Mouse (Mus musculus) kidney, embryonic 15.5 days (tissue): ENCODE measurements around the gene Iqgap3. TPM values are rescaled to one million over a fixed set of nuclear protein-coding genes. Genes with fewer than 3 reads are reported as not detected.

Experiments
- ATAC-seq: fragments of 200-750 bp; cut with Nextera tagmentation; replicated peaks from 2 replicates; pipeline ENCODE4 v1.8.0; 2017; ENCODE audit warnings: moderate TSS enrichment; ENCODE audit not compliant: low FRiP score
- H3K27ac ChIP-seq: fragments of 300-500 bp; sonication (generic); 2 replicates; pipeline ENCODE4 v1.5.1; 2015; ENCODE audit warnings: mild to moderate bottlenecking, inconsistent platforms
- H3K27me3 ChIP-seq: fragments of 300-500 bp; sonication (generic); 2 replicates; pipeline ENCODE4 v1.6.1; 2015; ENCODE audit warnings: inconsistent platforms
- H3K36me3 ChIP-seq: fragments of 300-500 bp; sonication (generic); 2 replicates; pipeline ENCODE4 v1.6.1; 2015; ENCODE audit warnings: inconsistent platforms
- H3K4me1 ChIP-seq: fragments of 300-500 bp; sonication (generic); 2 replicates; pipeline ENCODE4 v1.6.1; 2015; ENCODE audit warnings: inconsistent platforms
- H3K4me2 ChIP-seq: fragments of 300-500 bp; sonication (generic); 2 replicates; pipeline ENCODE4 v1.6.1; 2015; ENCODE audit warnings: moderate library complexity, mild to moderate bottlenecking, inconsistent platforms
- H3K4me3 ChIP-seq: fragments of 300-500 bp; sonication (generic); replicated peaks from 2 replicates; pipeline ENCODE4 v1.5.1; 2015; ENCODE audit warnings: mild to moderate bottlenecking, inconsistent platforms
- H3K9ac ChIP-seq: fragments of 300-500 bp; sonication (generic); 2 replicates; pipeline ENCODE4 v1.6.1; 2015; ENCODE audit warnings: mild to moderate bottlenecking, inconsistent platforms
- H3K9me3 ChIP-seq: fragments of 300-500 bp; sonication (generic); replicated peaks from 2 replicates; pipeline ENCODE4 v1.6.1; 2016; ENCODE audit warnings: inconsistent platforms
- WGBS: fragments of 180-500 bp; shearing (Covaris S2); methylation state at CpG from one replicate; pipeline ENCODE4 v1.1.7; 2015; ENCODE audit warnings: mixed read lengths; 5-methylcytosine and 5-hydroxymethylcytosine counted together
- polyA plus RNA-seq: library from polyadenylated mRNA; unstranded; fragments of >200 nt; fragmentation: Nextera tagmentation; extraction: Ambion mirVana; gene quantifications from 2 replicates; pipeline ENCODE4 v1.2.1, GENCODE M21; 2015

The Iqgap3 gene
- polyA plus RNA-seq, 1 experiment from 2014 or later = 22.1 TPM

DNA sequence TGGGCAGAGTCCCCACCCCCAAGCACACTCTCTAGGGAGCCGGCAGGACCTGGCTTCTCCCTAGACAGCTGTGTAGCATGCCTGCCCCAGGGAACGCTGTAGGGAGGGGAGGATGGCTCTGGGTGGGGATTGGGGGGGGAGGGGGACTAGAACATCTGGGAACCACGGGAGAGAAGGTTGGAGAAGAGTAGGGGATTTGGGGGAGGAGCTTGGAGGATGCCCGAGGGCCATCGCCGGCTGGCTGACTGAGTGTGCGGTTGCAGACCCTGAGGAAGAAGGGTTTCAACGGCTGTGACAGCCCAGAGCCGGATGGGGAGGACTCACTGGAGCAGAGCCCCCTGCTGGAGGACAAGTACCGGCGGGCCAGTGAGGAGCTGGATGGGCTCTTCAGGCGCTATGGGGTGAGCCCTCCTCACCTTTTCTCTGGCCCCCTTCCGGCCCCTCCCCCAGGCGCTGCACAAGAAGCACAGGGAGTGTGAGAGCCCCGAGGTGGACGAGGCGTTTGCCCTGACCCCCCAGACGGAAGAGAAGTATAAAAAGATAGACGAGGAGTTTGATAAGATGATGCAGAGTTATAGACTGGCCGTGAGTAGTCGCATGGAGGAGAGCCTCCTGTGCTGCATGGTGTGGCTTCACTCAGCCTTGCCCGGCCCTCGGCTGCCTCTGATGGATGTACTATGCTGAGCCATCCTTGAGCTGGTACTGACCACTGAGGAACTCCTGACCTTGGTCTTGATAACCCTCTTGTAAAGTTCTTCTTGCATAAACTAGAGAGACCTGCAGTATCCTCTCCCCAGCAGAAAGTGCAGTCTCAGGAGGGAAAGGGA lies 76.2 kb downstream of the Iqgap3 start:
- Histone ChIP-seq H3K27me3 (no peaks in the 10 kb centered on the region), H3K9ac (no peak overlapping the region), H3K36me3 (peaks cover 74% of the 10 kb centered on the region), H3K4me1 (peaks cover 17% of the 10 kb centered on the region), H3K4me2 (0 out of 2 replicates have a peak overlapping the region, but pooled peaks have one; percentile 5), H3K27ac (no peak overlapping the region), H3K4me3 (no peak overlapping the region), H3K9me3 (no peaks in the 10 kb centered on the region)
- WGBS = 18% methylated on average over 23 of the region's 23 CpGs
- peak; percentile 74 for ATAC-seq

GRCm38 (mm10) chr3:88158991-88159390 lies 77.2 kb downstream of the Iqgap3 start:
- no peak for ATAC-seq
- 77% methylated on average over 6 of the region's 6 CpGs for WGBS
- Histone ChIP-seq H3K4me2 (no peak overlapping the region), H3K36me3 (peaks cover 83% of the 10 kb centered on the region), H3K27me3 (no peaks in the 10 kb centered on the region), H3K27ac (no peak overlapping the region), H3K4me1 (peaks cover 21% of the 10 kb centered on the region), H3K9ac (no peak overlapping the region), H3K9me3 (no peaks in the 10 kb centered on the region), H3K4me3 (no peak overlapping the region)

DNA sequence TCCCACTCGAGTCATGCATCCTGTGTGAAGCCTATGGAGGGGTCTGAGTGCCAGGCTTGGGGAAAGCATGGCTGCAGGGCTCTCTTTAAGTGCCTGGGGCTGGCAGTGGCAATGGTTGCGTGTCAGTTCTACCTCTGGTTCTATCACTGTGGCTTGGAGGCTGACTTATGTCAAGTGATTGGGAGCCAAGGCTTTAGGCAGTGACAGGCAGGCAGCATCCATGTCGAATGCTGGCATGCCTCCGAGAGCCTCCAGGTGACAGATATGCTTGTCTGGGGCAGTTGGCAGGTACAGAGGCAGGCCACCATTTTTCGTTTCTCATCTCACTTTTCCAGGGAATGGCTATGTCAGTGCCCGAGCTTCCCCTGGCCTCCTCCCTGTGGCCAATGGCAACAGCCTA lies 79.1 kb downstream of the Iqgap3 start:
- WGBS = 79% methylated on average over 6 of the region's 6 CpGs
- Histone ChIP-seq H3K27ac (no peak overlapping the region), H3K4me1 (peaks cover 32% of the 10 kb centered on the region), H3K9ac (no peak overlapping the region), H3K27me3 (no peaks in the 10 kb centered on the region), H3K9me3 (no peaks in the 10 kb centered on the region), H3K36me3 (peaks cover 91% of the 10 kb centered on the region), H3K4me3 (no peak overlapping the region), H3K4me2 (no peak overlapping the region)
- ATAC-seq = no peak

DNA sequence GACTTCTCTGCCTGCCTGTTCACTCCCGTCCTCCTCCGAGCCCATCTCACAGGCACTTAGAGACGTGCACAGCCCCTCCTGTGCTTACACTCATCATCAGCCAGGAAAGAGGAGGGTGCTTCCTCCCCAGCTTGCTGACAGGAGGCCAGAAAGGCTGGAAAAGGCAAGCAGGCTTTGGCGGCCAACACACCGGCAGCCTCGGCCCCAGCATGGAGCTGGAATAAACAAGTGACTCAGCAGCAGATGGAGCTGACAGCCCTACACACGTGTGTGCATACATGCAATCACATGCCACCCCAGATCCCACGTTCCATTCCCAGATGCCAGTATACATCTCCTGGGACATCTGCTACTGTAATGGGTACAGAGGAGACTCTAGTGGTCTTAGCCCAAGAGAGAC lies 80.5 kb downstream of the Iqgap3 start:
- peaks cover 30% of the 10 kb centered on the region for H3K4me1 ChIP-seq
- no peak overlapping the region for H3K4me3 ChIP-seq
- peaks cover 90% of the 10 kb centered on the region for H3K36me3 ChIP-seq
- H3K9ac ChIP-seq = no peak overlapping the region
- H3K9me3 ChIP-seq = no peaks in the 10 kb centered on the region
- WGBS = 87% methylated on average over 8 of the region's 8 CpGs
- no peak for ATAC-seq
- H3K27me3 ChIP-seq = no peaks in the 10 kb centered on the region
- H3K27ac ChIP-seq = no peak overlapping the region
- no peak overlapping the region for H3K4me2 ChIP-seq

DNA sequence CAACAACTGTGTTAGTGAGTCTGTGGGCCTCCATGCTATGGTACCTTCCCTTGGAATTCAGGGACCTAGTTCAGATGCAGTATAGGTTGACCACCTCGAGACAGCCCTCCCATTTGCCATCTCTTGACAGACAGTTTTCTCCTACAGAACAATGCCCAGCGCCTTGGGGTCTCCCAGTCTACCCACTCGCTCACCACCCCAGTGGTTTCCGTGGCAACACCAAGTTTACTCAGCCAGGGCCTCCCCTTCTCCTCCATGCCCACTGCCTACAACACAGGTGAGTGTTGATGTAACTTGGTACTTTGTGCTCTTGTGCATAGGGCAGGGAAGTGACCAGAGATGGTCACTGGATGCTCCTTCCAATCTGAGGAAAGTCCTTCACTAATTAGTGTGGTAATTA lies 81.0 kb downstream of the Iqgap3 start:
- H3K27me3 ChIP-seq = no peaks in the 10 kb centered on the region
- WGBS = 90% methylated on average over 4 of the region's 4 CpGs
- H3K4me2 ChIP-seq = no peak overlapping the region
- H3K4me3 ChIP-seq = no peak overlapping the region
- H3K9me3 ChIP-seq = no peaks in the 10 kb centered on the region
- H3K36me3 ChIP-seq = peaks cover 95% of the 10 kb centered on the region
- H3K9ac ChIP-seq = no peak overlapping the region
- ATAC-seq = no peak
- H3K27ac ChIP-seq = no peak overlapping the region
- peaks cover 25% of the 10 kb centered on the region for H3K4me1 ChIP-seq

GRCm38 (mm10) chr3:88163847-88164246 lies 82.1 kb downstream of the Iqgap3 start:
- peak; percentile 51; the same call in 1 of the 2 replicates for ATAC-seq
- no peak overlapping the region for H3K9ac ChIP-seq
- H3K27me3 ChIP-seq = no peaks in the 10 kb centered on the region
- no peaks in the 10 kb centered on the region for H3K9me3 ChIP-seq
- WGBS = 58% methylated on average over 3 of the region's 3 CpGs
- peaks cover 97% of the 10 kb centered on the region for H3K36me3 ChIP-seq
- no peak overlapping the region for H3K4me2 ChIP-seq
- peaks cover 21% of the 10 kb centered on the region for H3K4me1 ChIP-seq
- H3K4me3 ChIP-seq = no peak overlapping the region
- peak overlapping the region; percentile 71 for H3K27ac ChIP-seq

DNA sequence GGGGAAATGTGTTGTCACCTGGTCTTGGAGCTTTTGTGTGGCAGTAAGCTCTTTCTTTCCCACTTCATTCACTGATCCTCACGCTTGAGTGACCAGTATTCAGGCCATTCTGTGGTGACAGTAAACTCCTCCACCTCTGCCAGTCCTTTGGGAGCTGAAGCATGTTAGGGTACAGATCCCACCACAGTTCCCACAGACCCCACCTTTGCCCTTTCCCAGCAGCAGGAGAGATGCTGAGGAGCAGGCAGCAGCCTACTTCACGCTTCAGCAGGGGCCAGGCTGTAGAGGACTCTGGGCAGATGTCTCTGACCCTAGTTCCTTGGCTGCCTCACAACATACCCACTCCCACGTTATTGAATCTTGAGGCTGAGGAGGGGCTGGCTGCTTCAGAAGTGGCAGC lies 82.5 kb downstream of the Iqgap3 start:
- peak overlapping the region; percentile 71 for H3K27ac ChIP-seq
- H3K4me3 ChIP-seq = no peak overlapping the region
- no peaks in the 10 kb centered on the region for H3K9me3 ChIP-seq
- 61% methylated on average over 3 of the region's 3 CpGs for WGBS
- no peak overlapping the region for H3K4me2 ChIP-seq
- peaks cover 21% of the 10 kb centered on the region for H3K4me1 ChIP-seq
- no peaks in the 10 kb centered on the region for H3K27me3 ChIP-seq
- H3K9ac ChIP-seq = no peak overlapping the region
- ATAC-seq = peak; percentile 44
- H3K36me3 ChIP-seq = peaks cover 97% of the 10 kb centered on the region

DNA sequence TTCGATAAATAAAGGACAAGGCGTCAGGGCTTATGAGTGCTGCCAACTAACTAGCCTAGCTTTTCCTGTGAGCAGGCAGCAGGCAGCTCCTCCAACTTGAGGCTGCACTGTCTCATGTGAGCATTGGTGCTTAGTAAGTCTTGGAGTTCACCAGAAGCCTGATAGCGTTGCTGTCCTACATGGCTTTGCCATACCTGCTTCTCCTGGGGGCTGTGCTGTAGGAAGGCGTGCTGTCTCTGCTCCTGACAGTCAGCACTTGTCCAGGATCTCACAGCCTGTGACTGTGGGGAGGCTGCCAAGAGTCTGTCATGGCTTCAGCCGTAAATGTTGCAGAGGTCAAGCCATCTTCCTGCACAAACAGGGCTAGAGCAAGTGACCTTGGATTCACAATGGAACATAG lies 84.3 kb downstream of the Iqgap3 start:
- H3K4me1 ChIP-seq = peaks cover 21% of the 10 kb centered on the region
- no peak overlapping the region for H3K4me3 ChIP-seq
- no peaks in the 10 kb centered on the region for H3K9me3 ChIP-seq
- H3K27me3 ChIP-seq = no peaks in the 10 kb centered on the region
- no peak overlapping the region for H3K27ac ChIP-seq
- WGBS = 82% methylated on average over 5 of the region's 5 CpGs
- H3K9ac ChIP-seq = no peak overlapping the region
- H3K4me2 ChIP-seq = no peak overlapping the region
- peaks cover 97% of the 10 kb centered on the region for H3K36me3 ChIP-seq
- ATAC-seq = no peak

DNA sequence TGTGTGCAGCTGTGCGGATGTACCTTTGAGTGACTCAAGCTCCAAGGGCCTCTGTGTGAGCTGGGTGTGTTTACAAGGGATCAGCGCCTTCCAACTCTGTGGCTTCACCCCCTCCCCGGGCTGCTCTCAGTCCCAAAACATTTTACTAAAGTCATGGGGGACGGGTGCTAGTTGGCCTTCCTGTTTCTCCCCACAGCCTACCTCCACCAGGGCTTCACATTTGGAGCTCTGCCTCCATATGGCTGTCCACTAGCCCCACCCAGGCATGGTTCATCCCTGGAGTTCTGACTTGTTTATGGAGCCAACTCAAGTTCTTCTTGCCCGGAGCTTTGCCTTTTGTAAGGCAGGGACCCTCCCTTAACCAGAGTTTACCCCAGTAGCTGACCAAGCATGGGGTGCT lies 88.6 kb downstream of the Iqgap3 start:
- Histone ChIP-seq H3K4me1 (no peaks in the 10 kb centered on the region), H3K27me3 (no peaks in the 10 kb centered on the region), H3K36me3 (peaks cover 90% of the 10 kb centered on the region), H3K9me3 (no peaks in the 10 kb centered on the region), H3K4me2 (no peak overlapping the region), H3K4me3 (no peak overlapping the region), H3K27ac (no peak overlapping the region), H3K9ac (no peak overlapping the region)
- no peak for ATAC-seq
- 84% methylated on average over 5 of the region's 5 CpGs for WGBS

Other genes starting within 250 kb of the Iqgap3 start
- 0.09 TPM in 1 of 2 replicates, not detected in the other for gene Sh2d2a, start 235.2 kb upstream of the Iqgap3 start, polyA plus RNA-seq
- 14.4 and 16.1 TPM in 2 replicates for gene Prcc, start 196.4 kb upstream of the Iqgap3 start, polyA plus RNA-seq
- gene Hdgf, start 175.7 kb upstream of the Iqgap3 start, polyA plus RNA-seq = 221 and 234 TPM in 2 replicates
- gene Mrpl24, start 162.5 kb upstream of the Iqgap3 start, polyA plus RNA-seq = 85.4 TPM in 2 replicates
- gene Isg20l2, start 151.7 kb upstream of the Iqgap3 start, polyA plus RNA-seq = 62.5 and 64.3 TPM in 2 replicates
- 17.7 and 23.0 TPM in 2 replicates for gene Rrnad1, start 151.3 kb upstream of the Iqgap3 start, polyA plus RNA-seq
- 81.1 and 82.3 TPM in 2 replicates for gene Crabp2, start 133.3 kb upstream of the Iqgap3 start, polyA plus RNA-seq
- 31.1 and 34.6 TPM in 2 replicates for gene Nes, start 110.9 kb upstream of the Iqgap3 start, polyA plus RNA-seq
- 0.17 and 0.33 TPM in 2 replicates for gene Bcan, start 81.7 kb upstream of the Iqgap3 start, polyA plus RNA-seq
- gene Hapln2, start 54.4 kb upstream of the Iqgap3 start, polyA plus RNA-seq = 0.12 and 0.23 TPM in 2 replicates
- gene Gpatch4, start 38.9 kb upstream of the Iqgap3 start, polyA plus RNA-seq = 38.2 and 45.4 TPM in 2 replicates
- gene Naxe, start 23.5 kb upstream of the Iqgap3 start, polyA plus RNA-seq = 164 and 174 TPM in 2 replicates
- not detected in 2 replicates for gene Ttc24, start 3.7 kb upstream of the Iqgap3 start, polyA plus RNA-seq
- 18.5 and 21.5 TPM in 2 replicates for gene Mef2d, start 60.4 kb downstream of the Iqgap3 start, polyA plus RNA-seq
- 6.5 and 6.6 TPM in 2 replicates for gene Rhbg, start 172.7 kb downstream of the Iqgap3 start, polyA plus RNA-seq
- gene Gm38392, start 205.2 kb downstream of the Iqgap3 start, polyA plus RNA-seq = 2.5 and 2.9 TPM in 2 replicates
- gene Tsacc, start 215.0 kb downstream of the Iqgap3 start, polyA plus RNA-seq = 12.9 and 15.6 TPM in 2 replicates
- 587 and 599 TPM in 2 replicates for gene Cct3, start 215.1 kb downstream of the Iqgap3 start, polyA plus RNA-seq
- 226 and 234 TPM in 2 replicates for gene Glmp, start 243.1 kb downstream of the Iqgap3 start, polyA plus RNA-seq